Mouse (Mus musculus) myocyte (in vitro differentiated cells): ENCODE results near the gene Hsf2bp.

Source experiments
- CEBPB ChIP-seq: IDR thresholded peaks from 2 replicates; pipeline ENCODE4 v1.6.1; 2011; ENCODE audit warnings: mild to moderate bottlenecking, moderate library complexity; ENCODE audit not compliant: poor library complexity, insufficient read depth, severe bottlenecking
- E2F4 ChIP-seq: IDR thresholded peaks from one replicate; pipeline ENCODE4 v1.6.1; 2011; ENCODE audit warnings: mild to moderate bottlenecking, control low read depth, moderate library complexity; ENCODE audit not compliant: insufficient read depth
- MAX ChIP-seq: IDR thresholded peaks from one replicate; pipeline ENCODE4 v1.6.1; 2011; ENCODE audit warnings: low read depth, mild to moderate bottlenecking, control low read depth
- MYOG ChIP-seq, 3 experiments: IDR thresholded peaks; one replicate each; pipeline ENCODE4 v1.6.1; 2011; ENCODE audit warnings: control low read depth in 2 of 3, low read depth in 2 of 3, mild to moderate bottlenecking in 2 of 3; ENCODE audit not compliant: insufficient read length in 2 of 3, control insufficient read depth in 1 of 3, insufficient read depth in 1 of 3
- POLR2A ChIP-seq: IDR thresholded peaks from one replicate; pipeline ENCODE4 v1.6.1; 2011; ENCODE audit warnings: low read depth, mild to moderate bottlenecking, control low read depth, moderate library complexity; ENCODE audit not compliant: insufficient read length
- POLR2AphosphoS2 ChIP-seq: IDR thresholded peaks from one replicate; pipeline ENCODE4 v1.6.1; 2011; ENCODE audit warnings: low read depth, control low read depth; ENCODE audit not compliant: insufficient read length
- TCF12 ChIP-seq: IDR thresholded peaks from one replicate; pipeline ENCODE4 v1.6.1; 2011; ENCODE audit warnings: mild to moderate bottlenecking, control low read depth; ENCODE audit not compliant: poor library complexity, insufficient read depth, severe bottlenecking
- TCF3 ChIP-seq: IDR thresholded peaks from one replicate; pipeline ENCODE4 v1.6.1; 2011; ENCODE audit warnings: low read depth, control low read depth; ENCODE audit not compliant: insufficient read length
- USF1 ChIP-seq: IDR thresholded peaks from one replicate; pipeline ENCODE4 v1.6.1; 2011; ENCODE audit warnings: low read depth, mild to moderate bottlenecking, control low read depth, moderate library complexity

DNA sequence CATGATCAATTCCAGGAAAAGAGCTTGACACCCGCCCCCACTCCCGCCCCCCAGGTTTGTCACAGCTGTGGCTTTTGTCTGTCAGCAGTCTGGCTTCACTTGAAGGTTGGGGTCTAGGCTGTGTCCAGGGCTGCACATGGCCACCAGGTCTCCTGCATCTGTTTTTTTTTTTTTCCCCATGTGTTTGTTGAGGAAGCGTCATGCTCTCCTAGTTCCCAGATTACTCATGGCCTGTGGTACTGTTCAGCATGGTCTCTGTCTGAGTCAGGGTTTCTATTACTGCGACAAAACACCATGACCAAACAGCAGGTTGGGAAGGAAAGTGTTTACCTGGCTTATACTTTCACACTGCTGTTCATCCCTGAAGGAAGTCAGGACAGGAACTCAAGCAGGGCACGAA lies 121.8 kb downstream of the Hsf2bp start:
- no peak for TF ChIP-seq MAX
- peak in 1 of 3 experiments; percentile 11 for TF ChIP-seq MYOG (IDR thresholded peaks at IDR 0.05; ENCODE audit: control insufficient read depth in 1 of 3, insufficient read depth in 1 of 3, insufficient read length in 2 of 3, low read depth in 2 of 3)
- no peak for TF ChIP-seq POLR2A
- TF ChIP-seq E2F4, result no peak
- TF ChIP-seq CEBPB, result no peak
- TF ChIP-seq POLR2AphosphoS2, result no peak
- TF ChIP-seq USF1, result no peak
- TF ChIP-seq TCF12, result peak; percentile 26
- TF ChIP-seq TCF3, result no peak
